Mouse (Mus musculus): Measurements from ENCODE around the gene Defb28. TPM values are rescaled to one million over a fixed set of nuclear protein-coding genes. Genes with fewer than 3 reads are reported as not detected.

Gene Defb28
- polyA plus RNA-seq, 1 experiment from 2014 or later = not detected

GRCm38 (mm10) chr2:152500204-152500862 is 17.7 kb upstream of the Defb28 start:
- H3K27ac ChIP-seq (ENCODE audit: low read depth, low read length) = no peak overlapping the region
- H3K9me3 ChIP-seq (ENCODE audit: control insufficient read depth, low read length) = no peaks in the 10 kb centered on the region
- ATAC-seq (ENCODE audit: low FRiP score) = no peak
- H3K4me1 ChIP-seq (ENCODE audit: control insufficient read depth, insufficient read depth, low read length) = no peaks in the 10 kb centered on the region
- 81% methylated on average over 7 of the region's 7 CpGs for WGBS
- H3K27me3 ChIP-seq (ENCODE audit: control insufficient read depth, insufficient read depth, low read length) = no peaks in the 10 kb centered on the region
- no peaks in the 10 kb centered on the region for H3K36me3 ChIP-seq (ENCODE audit: control insufficient read depth, insufficient read depth, low read length)
- no peak overlapping the region for H3K4me3 ChIP-seq (ENCODE audit: low read depth, low read length)
- H3K9ac ChIP-seq (ENCODE audit: low read length) = no peak overlapping the region
- no peak overlapping the region for H3K4me2 ChIP-seq
- DNase-seq (ENCODE audit: low spot score, missing footprints) = no peak

- ATAC-seq (ENCODE audit: low FRiP score) = no peak
Measured at GRCm38 (mm10) chr2:152500863-152501229, 17.2 kb upstream of the Defb28 start.

GRCm38 (mm10) chr2:152503950-152504349 is 14.1 kb upstream of the Defb28 start:
- DNase-seq (ENCODE audit: low spot score, missing footprints) = no peak
- H3K4me1 ChIP-seq (ENCODE audit: control insufficient read depth, insufficient read depth, low read length) = no peaks in the 10 kb centered on the region
- H3K27ac ChIP-seq (ENCODE audit: low read depth, low read length) = no peak overlapping the region
- ATAC-seq (ENCODE audit: low FRiP score) = no peak
- no peaks in the 10 kb centered on the region for H3K27me3 ChIP-seq (ENCODE audit: control insufficient read depth, insufficient read depth, low read length)
- H3K4me2 ChIP-seq = no peak overlapping the region
- no peak overlapping the region for H3K4me3 ChIP-seq (ENCODE audit: low read depth, low read length)
- no peaks in the 10 kb centered on the region for H3K9me3 ChIP-seq (ENCODE audit: control insufficient read depth, low read length)
- 92% methylated on average over 2 of the region's 2 CpGs for WGBS
- H3K9ac ChIP-seq (ENCODE audit: low read length) = no peak overlapping the region
- no peaks in the 10 kb centered on the region for H3K36me3 ChIP-seq (ENCODE audit: control insufficient read depth, insufficient read depth, low read length)

More at GRCm38 (mm10) chr2:152500863-152501229, 17.2 kb upstream of the Defb28 start:
- no peak overlapping the region for H3K27ac ChIP-seq (ENCODE audit: low read depth, low read length)
- no peaks in the 10 kb centered on the region for H3K4me1 ChIP-seq (ENCODE audit: control insufficient read depth, insufficient read depth, low read length)
- WGBS = 77% methylated on average over 6 of the region's 6 CpGs
- H3K9me3 ChIP-seq (ENCODE audit: control insufficient read depth, low read length) = no peaks in the 10 kb centered on the region
- no peak overlapping the region for H3K4me2 ChIP-seq
- H3K27me3 ChIP-seq (ENCODE audit: control insufficient read depth, insufficient read depth, low read length) = no peaks in the 10 kb centered on the region
- no peaks in the 10 kb centered on the region for H3K36me3 ChIP-seq (ENCODE audit: control insufficient read depth, insufficient read depth, low read length)
- H3K9ac ChIP-seq (ENCODE audit: low read length) = no peak overlapping the region
- DNase-seq (ENCODE audit: low spot score, missing footprints) = no peak
- no peak overlapping the region for H3K4me3 ChIP-seq (ENCODE audit: low read depth, low read length)

GRCm38 (mm10) chr2:152511592-152511991 is 6.5 kb upstream of the Defb28 start, which contains the start of gene Defb26:
TSS of gene Defb26 (minus strand) at chr2:152511692.
- ATAC-seq (ENCODE audit: low FRiP score) = no peak
- no peaks in the 10 kb centered on the region for H3K4me1 ChIP-seq (ENCODE audit: control insufficient read depth, insufficient read depth, low read length)
- no peaks in the 10 kb centered on the region for H3K36me3 ChIP-seq (ENCODE audit: control insufficient read depth, insufficient read depth, low read length)
- no peaks in the 10 kb centered on the region for H3K9me3 ChIP-seq (ENCODE audit: control insufficient read depth, low read length)
- H3K27me3 ChIP-seq (ENCODE audit: control insufficient read depth, insufficient read depth, low read length) = no peaks in the 10 kb centered on the region
- no peak within 1 kb of the TSS for H3K4me2 ChIP-seq
- 78% methylated on average over 1 of the region's 1 CpGs for WGBS
- no peak for DNase-seq (ENCODE audit: low spot score, missing footprints)
- no peak within 1 kb of the TSS for H3K27ac ChIP-seq (ENCODE audit: low read depth, low read length)
- no peak within 1 kb of the TSS for H3K9ac ChIP-seq (ENCODE audit: low read length)
- no peak within 1 kb of the TSS for H3K4me3 ChIP-seq (ENCODE audit: low read depth, low read length)

- ATAC-seq (ENCODE audit: low FRiP score) (no peak), DNase-seq (ENCODE audit: low spot score, missing footprints) (no peak)
- no peaks in the 10 kb centered on the region for H3K4me1 ChIP-seq (ENCODE audit: control insufficient read depth, insufficient read depth, low read length)
- H3K36me3 ChIP-seq (ENCODE audit: control insufficient read depth, insufficient read depth, low read length) = no peaks in the 10 kb centered on the region
- H3K9ac ChIP-seq (ENCODE audit: low read length) = no peak overlapping the region
- H3K27me3 ChIP-seq (ENCODE audit: control insufficient read depth, insufficient read depth, low read length) = no peaks in the 10 kb centered on the region
- H3K27ac ChIP-seq (ENCODE audit: low read depth, low read length) = no peak overlapping the region
- H3K9me3 ChIP-seq (ENCODE audit: control insufficient read depth, low read length) = no peaks in the 10 kb centered on the region
- no peak overlapping the region for H3K4me3 ChIP-seq (ENCODE audit: low read depth, low read length)
- 85% methylated on average over 4 of the region's 4 CpGs for WGBS
- H3K4me2 ChIP-seq = no peak overlapping the region
Measured at GRCm38 (mm10) chr2:152516084-152516483, 2.0 kb upstream of the Defb28 start.

- no peaks in the 10 kb centered on the region; the same call in 1 of the 2 replicates for H3K9me3 ChIP-seq (ENCODE audit: control insufficient read depth, low read length)
- WGBS = 61% methylated on average over 13 of the region's 13 CpGs
- no peak within 1 kb of the TSS for H3K4me3 ChIP-seq (ENCODE audit: low read depth, low read length)
- no peak within 1 kb of the TSS for H3K4me2 ChIP-seq
- no peaks in the 10 kb centered on the region for H3K27me3 ChIP-seq (ENCODE audit: control insufficient read depth, insufficient read depth, low read length)
- no peak for ATAC-seq (ENCODE audit: low FRiP score)
- no peak for DNase-seq (ENCODE audit: low spot score, missing footprints)
- H3K4me1 ChIP-seq (ENCODE audit: control insufficient read depth, insufficient read depth, low read length) = no peaks in the 10 kb centered on the region
- H3K9ac ChIP-seq (ENCODE audit: low read length) = no peak within 1 kb of the TSS
- no peaks in the 10 kb centered on the region for H3K36me3 ChIP-seq (ENCODE audit: control insufficient read depth, insufficient read depth, low read length)
- H3K27ac ChIP-seq (ENCODE audit: low read depth, low read length) = no peak within 1 kb of the TSS
Measured at GRCm38 (mm10) chr2:152539944-152540710, 22.1 kb downstream of the Defb28 start, which contains the start of gene Defb29. TSS of gene Defb29 (minus strand) at chr2:152540098.

- no peak overlapping the region for H3K27ac ChIP-seq (ENCODE audit: low read depth, low read length)
- WGBS = 88% methylated on average over 9 of the region's 9 CpGs
Measured at GRCm38 (mm10) chr2:152541979-152542378, 23.9 kb downstream of the Defb28 start.

GRCm38 (mm10) chr2:152542897-152543296 is 24.8 kb downstream of the Defb28 start:
- Histone ChIP-seq H3K36me3 (ENCODE audit: control insufficient read depth, insufficient read depth, low read length) (no peaks in the 10 kb centered on the region), H3K27ac (ENCODE audit: low read depth, low read length) (no peak overlapping the region), H3K9me3 (ENCODE audit: control insufficient read depth, low read length) (no peaks in the 10 kb centered on the region; the same call in 1 of the 2 replicates), H3K27me3 (ENCODE audit: control insufficient read depth, insufficient read depth, low read length) (no peaks in the 10 kb centered on the region), H3K9ac (ENCODE audit: low read length) (no peak overlapping the region), H3K4me1 (ENCODE audit: control insufficient read depth, insufficient read depth, low read length) (no peaks in the 10 kb centered on the region), H3K4me2 (no peak overlapping the region), H3K4me3 (ENCODE audit: low read depth, low read length) (no peak overlapping the region)
- ATAC-seq (ENCODE audit: low FRiP score) (no peak), DNase-seq (ENCODE audit: low spot score, missing footprints) (no peak)
- WGBS = 77% methylated on average over 2 of the region's 2 CpGs

More at GRCm38 (mm10) chr2:152541979-152542378, 23.9 kb downstream of the Defb28 start:
- no peaks in the 10 kb centered on the region for H3K4me1 ChIP-seq (ENCODE audit: control insufficient read depth, insufficient read depth, low read length)
- no peak overlapping the region for H3K9ac ChIP-seq (ENCODE audit: low read length)
- H3K4me2 ChIP-seq = no peak overlapping the region
- H3K4me3 ChIP-seq (ENCODE audit: low read depth, low read length) = no peak overlapping the region
- H3K36me3 ChIP-seq (ENCODE audit: control insufficient read depth, insufficient read depth, low read length) = no peaks in the 10 kb centered on the region
- ATAC-seq (ENCODE audit: low FRiP score) = no peak
- DNase-seq (ENCODE audit: low spot score, missing footprints) = no peak
- H3K9me3 ChIP-seq (ENCODE audit: control insufficient read depth, low read length) = no peaks in the 10 kb centered on the region; the same call in 1 of the 2 replicates
- H3K27me3 ChIP-seq (ENCODE audit: control insufficient read depth, insufficient read depth, low read length) = no peaks in the 10 kb centered on the region

GRCm38 (mm10) chr2:152543478-152543877 is 25.4 kb downstream of the Defb28 start:
- Histone ChIP-seq H3K27me3 (ENCODE audit: control insufficient read depth, insufficient read depth, low read length) (no peaks in the 10 kb centered on the region), H3K9me3 (ENCODE audit: control insufficient read depth, low read length) (no peaks in the 10 kb centered on the region; the same call in 1 of the 2 replicates), H3K4me2 (no peak overlapping the region), H3K4me3 (ENCODE audit: low read depth, low read length) (no peak overlapping the region), H3K4me1 (ENCODE audit: control insufficient read depth, insufficient read depth, low read length) (no peaks in the 10 kb centered on the region), H3K27ac (ENCODE audit: low read depth, low read length) (no peak overlapping the region), H3K9ac (ENCODE audit: low read length) (no peak overlapping the region), H3K36me3 (ENCODE audit: control insufficient read depth, insufficient read depth, low read length) (no peaks in the 10 kb centered on the region)
- no peak for ATAC-seq (ENCODE audit: low FRiP score)
- no peak for DNase-seq (ENCODE audit: low spot score, missing footprints)
- 87% methylated on average over 4 of the region's 4 CpGs for WGBS
